Mouse (Mus musculus) gastrocnemius, postnatal 10 days (tissue): ENCODE measurements around the gene Cdc42se1. TPM values are rescaled to one million over a fixed set of nuclear protein-coding genes. Genes with fewer than 3 reads are reported as not detected.
A peak's percentile ranks its signal among the peaks of the same experiment; 100 is the strongest.
"Not testable (repeated sequence)": the region's sequence is repeated elsewhere in the genome, so short reads cannot be mapped to it uniquely, and the experiment has no call there.

Experiments
- DNase-seq: peaks from one replicate; pipeline ENCODE4 v3.0.0; 2021; ENCODE audit warnings: mixed read lengths
- long read RNA-seq, 2 experiments: library from polyadenylated mRNA; stranded (forward); transcript quantifications; one replicate each; pipeline ENCODE4 v2.0.0; 2021
- total RNA-seq, 2 experiments: library from RNA; stranded (reverse); gene quantifications; 2 replicates each; pipeline ENCODE4 v1.2.3; 2021

The Cdc42se1 gene
- total RNA-seq, result 10 to 100 TPM; 26.2 to 35.0 TPM
- long read RNA-seq, experiment 1, transcript Cdc42se1-201 (5 exons, 2,805 nt), result major isoform, 31 of 34 reads
- long read RNA-seq, experiment 1, partial matches to known transcripts, result 0 of 34 reads
- long read RNA-seq, experiment 1, other reads (novel, unspliced or antisense), result 3 of 34 reads
- long read RNA-seq, experiment 2, transcript Cdc42se1-201 (5 exons, 2,805 nt), result major isoform, 23 of 28 reads
- long read RNA-seq, experiment 2, partial matches to known transcripts, result 2 of 28 reads
- long read RNA-seq, experiment 2, other reads (novel, unspliced or antisense), result 3 of 28 reads

DNA sequence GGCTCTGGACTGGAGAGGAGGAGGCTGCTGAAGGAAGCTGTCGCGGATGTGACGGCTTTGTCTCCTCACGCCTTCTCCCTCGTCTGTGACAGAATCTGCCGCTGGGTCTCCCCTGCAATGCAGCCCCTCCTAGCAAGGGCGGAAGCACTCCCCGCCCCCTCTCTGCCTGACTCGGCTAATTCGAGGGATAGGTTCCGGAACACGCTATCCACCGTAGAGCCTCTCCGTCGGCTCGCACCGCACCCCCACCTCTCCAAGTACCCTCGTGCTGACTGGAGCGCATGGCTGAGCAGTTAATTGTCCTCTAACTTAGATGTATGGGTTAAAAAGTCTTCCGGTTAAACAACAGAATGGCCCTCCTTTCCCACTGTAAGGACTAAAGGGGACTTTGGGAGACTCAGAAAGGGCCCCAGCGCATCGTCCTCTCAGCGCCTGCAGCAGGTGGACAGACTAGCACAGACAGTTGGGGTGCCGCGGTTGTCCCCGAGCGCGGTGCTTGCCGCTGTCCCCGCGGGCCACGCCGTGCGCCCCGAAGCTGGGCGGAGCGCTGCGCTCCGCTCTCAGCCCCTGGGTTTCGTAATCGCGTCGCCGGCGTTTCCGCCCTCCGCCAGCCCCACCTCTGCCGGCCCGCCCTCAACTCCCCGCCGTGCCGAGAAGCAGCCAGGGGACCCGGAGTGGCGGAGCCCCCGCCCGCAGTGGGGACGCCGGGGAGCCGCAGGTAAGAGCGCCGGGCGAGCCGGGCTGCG lies at the start of gene Cdc42se1:
Gene Cdc42se1, plus strand, starts transcription at position 585 of the 746 bp plus-strand sequence.
- peak; percentile 81 for DNase-seq

- DNase-seq, result no peak
Measured at GRCm38 (mm10) chr3:95178948-95179347, 49.6 kb upstream of the Cdc42se1 start.

DNA sequence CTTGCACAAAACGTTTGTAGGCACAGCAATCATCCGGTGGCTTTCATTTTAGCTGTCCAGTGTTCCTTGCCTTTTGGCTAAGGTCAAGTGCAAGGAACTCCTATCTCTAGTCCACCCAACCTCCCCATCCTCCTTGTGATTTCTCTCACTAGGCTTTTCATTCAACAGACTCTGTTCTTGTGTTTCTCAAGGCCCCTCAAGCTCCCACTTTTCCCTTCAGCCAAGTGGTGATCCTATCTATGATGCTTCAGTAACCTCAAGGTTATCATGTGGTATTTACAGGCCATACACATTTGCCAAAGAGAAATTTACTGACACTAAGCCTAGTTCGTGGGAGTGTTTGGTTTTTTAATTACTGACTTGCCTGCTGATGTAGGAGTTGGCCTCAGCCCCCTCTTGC lies 48.6 kb upstream of the Cdc42se1 start:
- DNase-seq, result no peak

- no peak for DNase-seq
Measured at GRCm38 (mm10) chr3:95181841-95182240, 46.7 kb upstream of the Cdc42se1 start.

GRCm38 (mm10) chr3:95184796-95185577 lies 43.5 kb upstream of the Cdc42se1 start:
- no peak for DNase-seq

GRCm38 (mm10) chr3:95186100-95186499 lies 42.4 kb upstream of the Cdc42se1 start:
- no peak for DNase-seq

GRCm38 (mm10) chr3:95186888-95187287 lies 41.6 kb upstream of the Cdc42se1 start:
- no peak for DNase-seq

DNA sequence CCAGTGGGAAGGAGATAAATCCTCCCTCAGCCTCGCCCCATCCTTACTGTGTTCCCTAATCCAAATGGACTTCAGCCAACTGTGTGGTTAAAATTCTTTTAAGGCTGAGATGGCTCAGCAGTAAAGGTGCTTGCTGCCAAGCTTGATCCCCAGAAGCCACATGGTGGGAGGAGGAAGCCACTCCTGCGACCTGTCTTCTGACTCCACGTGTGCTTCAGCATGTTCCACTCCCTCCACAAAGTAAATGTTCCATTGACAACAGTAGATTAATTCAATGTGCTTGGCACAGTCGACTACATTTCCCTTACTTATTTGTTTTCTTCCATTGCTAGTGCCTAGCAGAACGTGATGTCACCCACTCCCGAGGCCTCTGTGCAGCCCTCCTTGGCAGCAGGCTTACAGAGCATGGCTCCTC lies 33.8 kb upstream of the Cdc42se1 start:
- no peak for DNase-seq

DNA sequence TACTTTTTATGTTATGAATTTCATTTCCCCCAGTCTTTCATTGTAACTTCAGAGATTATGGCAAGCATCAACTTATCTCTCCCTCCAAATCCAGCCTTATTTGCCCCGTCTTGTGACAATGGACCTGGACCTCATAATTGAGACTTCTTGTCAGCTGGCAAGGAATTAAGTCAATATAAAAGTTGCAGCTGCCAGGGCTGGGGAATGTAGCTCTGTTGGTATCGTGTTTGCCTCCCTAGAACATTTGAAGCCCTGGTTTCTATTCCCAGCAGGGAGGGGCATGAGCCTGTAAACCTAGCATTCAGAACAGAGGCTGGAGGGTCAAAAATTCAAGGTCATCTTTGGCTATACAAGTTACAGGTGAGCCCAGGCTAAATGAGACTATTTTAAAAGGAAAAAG lies 32.8 kb upstream of the Cdc42se1 start:
- DNase-seq, result no peak

DNA sequence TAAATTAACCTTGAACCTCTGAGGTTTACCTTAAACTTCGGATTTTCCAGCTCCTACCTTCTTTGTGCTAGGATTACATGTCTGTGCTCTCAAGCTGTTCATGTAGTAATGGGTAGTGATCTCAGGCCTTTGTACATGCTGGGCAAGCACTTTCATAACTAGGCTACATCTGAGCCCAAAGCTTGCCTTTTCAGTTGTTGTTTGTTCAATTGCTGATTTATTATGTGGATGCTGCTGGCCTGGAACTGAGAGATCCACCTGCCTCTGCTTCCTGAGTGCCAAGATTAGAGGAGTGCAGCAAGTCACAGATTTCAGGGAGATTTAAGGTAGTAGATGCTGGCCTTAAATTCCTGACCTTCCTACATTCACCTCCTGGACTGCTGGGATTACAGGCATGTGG lies 29.4 kb upstream of the Cdc42se1 start:
- no peak for DNase-seq

GRCm38 (mm10) chr3:95200132-95200531 lies 28.4 kb upstream of the Cdc42se1 start:
- DNase-seq, result no peak

DNA sequence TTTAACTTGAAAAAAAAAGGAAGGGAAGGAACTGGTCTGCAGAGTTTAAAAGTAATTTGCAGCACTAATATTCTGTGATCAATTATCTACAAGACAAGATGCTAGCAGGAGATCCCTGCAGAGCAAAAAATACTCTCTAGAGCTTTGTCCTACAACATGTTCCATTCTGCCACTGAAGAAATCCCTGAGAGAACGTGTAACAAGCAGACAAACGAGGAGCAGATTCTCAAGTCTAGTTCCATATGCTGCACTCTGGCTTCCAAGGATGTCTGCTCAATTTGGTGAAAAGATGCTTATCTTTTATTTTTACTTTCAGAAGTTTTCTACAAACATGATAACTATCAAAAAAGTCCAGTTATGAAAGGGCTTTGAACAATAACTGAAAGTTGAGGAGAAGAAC lies 28.0 kb upstream of the Cdc42se1 start:
- no peak for DNase-seq

- no peak for DNase-seq
Measured at GRCm38 (mm10) chr3:95203880-95204279, 24.7 kb upstream of the Cdc42se1 start.

DNA sequence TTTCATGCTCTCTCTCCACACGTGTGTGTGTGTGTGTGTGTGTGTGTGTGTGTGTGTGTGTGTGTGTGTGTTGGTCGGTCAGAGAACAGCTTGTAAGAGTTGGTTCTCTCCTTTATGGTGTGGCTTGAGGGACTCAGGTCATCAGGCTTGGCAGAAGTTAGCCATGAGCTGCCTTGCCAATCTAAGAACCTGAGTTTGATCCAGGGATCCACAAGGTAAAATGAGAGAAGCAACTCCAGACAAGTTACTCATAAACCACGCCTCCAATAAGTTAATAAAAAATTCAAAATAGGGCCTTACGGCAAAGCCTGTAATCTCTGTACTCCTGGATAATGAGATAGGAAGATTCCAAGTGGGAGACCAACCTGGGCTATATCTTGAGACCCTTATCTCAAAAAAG lies 20.2 kb upstream of the Cdc42se1 start:
- DNase-seq, result no peak

- no peak for DNase-seq
Measured at GRCm38 (mm10) chr3:95210585-95210984, 17.9 kb upstream of the Cdc42se1 start.

GRCm38 (mm10) chr3:95212889-95213608 lies 15.5 kb upstream of the Cdc42se1 start:
- not testable (repeated sequence) for DNase-seq

- no peak for DNase-seq
Measured at GRCm38 (mm10) chr3:95213609-95213975, 14.9 kb upstream of the Cdc42se1 start.

DNA sequence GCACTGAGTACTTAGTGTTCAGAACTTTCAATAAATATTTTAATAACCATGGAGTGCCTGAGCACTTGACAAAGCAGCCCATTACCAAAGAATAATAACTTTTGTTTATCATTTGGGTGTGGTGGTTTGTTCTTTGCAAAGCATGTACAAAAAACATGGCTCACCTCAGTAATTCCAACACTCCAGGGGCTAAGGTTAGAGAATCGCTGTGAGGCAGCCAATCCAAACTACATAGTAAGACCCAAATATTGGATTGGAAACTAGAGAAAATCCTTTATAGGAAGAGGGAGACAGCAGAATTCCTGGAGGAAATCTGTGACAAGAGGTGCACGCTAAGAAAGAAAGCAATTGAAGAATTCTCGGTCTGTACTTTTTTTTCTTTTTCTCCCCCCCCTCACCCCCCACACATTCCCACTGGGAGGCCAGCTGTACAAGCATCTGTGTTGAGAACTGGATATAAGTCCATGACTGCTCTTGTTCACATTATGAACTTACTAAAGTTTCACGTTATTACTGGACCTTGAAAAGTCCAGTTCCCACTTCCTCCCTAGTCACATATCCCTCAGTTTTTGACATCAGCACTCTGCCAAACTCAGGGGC lies 11.8 kb upstream of the Cdc42se1 start:
- no peak for DNase-seq

GRCm38 (mm10) chr3:95217255-95218134 lies 11.0 kb upstream of the Cdc42se1 start, which contains the start of gene Gabpb2:
TSS of gene Gabpb2 (minus strand) at chr3:95217916.
- peak; percentile 98 for DNase-seq

GRCm38 (mm10) chr3:95218466-95219137 lies 9.9 kb upstream of the Cdc42se1 start:
- DNase-seq, result no peak
